Mouse (Mus musculus) embryonic facial prominence, embryonic 15.5 days (tissue): Measurements from ENCODE around the gene Rnaseh2b. TPM values are rescaled to one million over a fixed set of nuclear protein-coding genes. Genes with fewer than 3 reads are reported as not detected.
A peak's percentile ranks its signal among the peaks of the same experiment; 100 is the strongest.

Experiments
- ATAC-seq: fragments of 200-750 bp; cut with Nextera tagmentation; 2 replicates; pipeline ENCODE4 v1.8.0; 2017; ENCODE audit warnings: low read depth, moderate TSS enrichment; ENCODE audit not compliant: insufficient number of reproducible peaks, low FRiP score, low TSS enrichment
- H3K27ac ChIP-seq: fragments of 300-500 bp; sonication (generic); replicated peaks from 2 replicates; pipeline ENCODE4 v1.5.1; 2015; ENCODE audit warnings: mild to moderate bottlenecking, inconsistent platforms
- H3K27me3 ChIP-seq: fragments of 300-500 bp; sonication (generic); 2 replicates; pipeline ENCODE4 v1.6.1; 2015; ENCODE audit warnings: inconsistent platforms
- H3K36me3 ChIP-seq: fragments of 300-500 bp; sonication (generic); 2 replicates; pipeline ENCODE4 v1.6.1; 2015; ENCODE audit warnings: mild to moderate bottlenecking, inconsistent platforms
- H3K4me1 ChIP-seq: fragments of 300-500 bp; sonication (generic); 2 replicates; pipeline ENCODE4 v1.6.1; 2015; ENCODE audit warnings: inconsistent platforms
- H3K4me2 ChIP-seq: fragments of 300-500 bp; sonication (generic); replicated peaks from 2 replicates; pipeline ENCODE4 v1.6.1; 2015; ENCODE audit warnings: mild to moderate bottlenecking, inconsistent platforms
- H3K4me3 ChIP-seq: fragments of 300-500 bp; sonication (generic); replicated peaks from 2 replicates; pipeline ENCODE4 v1.5.1; 2015; ENCODE audit warnings: mild to moderate bottlenecking, inconsistent platforms
- H3K9ac ChIP-seq: fragments of 300-500 bp; sonication (generic); 2 replicates; pipeline ENCODE4 v1.6.1; 2015; ENCODE audit warnings: inconsistent platforms
- H3K9me3 ChIP-seq: fragments of 300-500 bp; sonication (generic); replicated peaks from 2 replicates; pipeline ENCODE4 v1.6.1; 2016; ENCODE audit warnings: inconsistent platforms
- WGBS: fragments of 180-500 bp; shearing (Covaris S2); methylation state at CpG from one replicate; pipeline ENCODE4 v1.1.7; 2015; 5-methylcytosine and 5-hydroxymethylcytosine counted together
- polyA plus RNA-seq: library from polyadenylated mRNA; unstranded; fragments of >200 nt; fragmentation: Nextera tagmentation; extraction: Ambion mirVana; gene quantifications from 2 replicates; pipeline ENCODE4 v1.2.1, GENCODE M21; 2015

Rnaseh2b gene
- polyA plus RNA-seq, 1 experiment from 2014 or later: 48.9 TPM

DNA sequence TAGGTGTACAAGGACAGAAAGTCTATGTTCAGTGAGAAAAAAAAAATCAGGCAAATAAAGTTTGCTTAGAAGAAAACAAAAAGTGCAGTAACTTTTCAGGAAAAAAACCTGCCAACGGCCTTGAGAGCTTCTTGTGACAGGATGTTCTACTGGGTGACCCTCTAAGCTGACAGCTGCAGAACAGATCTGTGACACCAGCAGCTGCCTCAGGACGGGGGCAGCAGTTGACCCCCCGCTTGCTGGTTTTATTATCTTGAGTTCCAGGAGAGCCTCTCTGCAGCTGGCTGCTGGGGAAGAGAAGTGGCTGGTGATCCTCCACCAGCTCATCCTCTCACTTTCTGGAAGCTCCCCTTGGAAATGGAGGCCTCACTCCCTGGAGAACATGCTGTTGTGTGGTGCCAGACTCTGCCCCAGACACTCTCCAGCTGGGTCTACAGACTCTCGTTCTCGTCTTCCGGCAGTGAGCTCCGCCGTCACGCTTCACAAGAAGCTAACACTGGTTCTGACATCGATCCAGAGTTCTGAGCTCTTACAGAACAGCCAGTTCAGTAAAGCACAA lies 33.3 kb upstream of the Rnaseh2b start:
- Histone ChIP-seq H3K27ac (peak overlapping the region; percentile 69), H3K4me2 (no peak overlapping the region), H3K9me3 (no peaks in the 10 kb centered on the region), H3K4me3 (no peak overlapping the region), H3K9ac (no peak overlapping the region), H3K4me1 (peaks cover 15% of the 10 kb centered on the region), H3K36me3 (no peaks in the 10 kb centered on the region), H3K27me3 (no peaks in the 10 kb centered on the region)
- 36% methylated on average over 10 of the region's 10 CpGs for WGBS
- peak; percentile 34 for ATAC-seq

DNA sequence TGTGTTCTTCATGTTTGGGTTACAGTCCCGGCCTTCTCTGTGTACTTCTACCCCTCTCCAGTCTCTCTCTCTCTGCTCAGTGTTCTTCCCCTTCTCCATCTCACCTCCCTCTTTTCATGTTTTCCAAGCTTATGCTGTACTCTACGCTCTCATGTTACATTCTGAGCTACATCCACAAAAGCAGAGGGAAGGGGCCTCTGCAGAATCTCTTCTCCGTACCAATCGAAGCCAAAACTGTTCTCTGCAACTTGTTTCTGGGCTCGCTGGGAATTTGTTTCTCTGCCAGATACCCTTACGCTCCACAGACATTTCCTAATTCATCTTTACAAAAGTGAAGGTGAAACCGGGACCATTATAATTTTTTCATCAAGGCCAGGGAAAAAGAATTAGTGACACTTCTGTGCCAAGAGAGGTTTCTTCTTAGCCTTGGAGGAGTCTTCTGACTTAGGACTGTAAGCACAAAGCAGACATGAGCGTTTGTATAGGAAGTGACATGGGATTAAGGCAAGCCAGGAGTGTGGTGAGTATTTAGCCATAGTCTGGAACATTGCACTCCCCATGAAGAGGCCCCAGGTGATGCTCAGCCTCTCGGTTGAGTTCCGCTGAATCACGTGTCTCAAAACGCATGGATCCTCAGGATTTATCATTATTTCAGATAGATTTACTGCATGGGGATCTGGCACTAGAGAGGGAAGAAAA lies 21.5 kb upstream of the Rnaseh2b start:
- H3K27ac ChIP-seq: peak overlapping the region; percentile 85

GRCm38 (mm10) chr14:62273604-62274003 lies 18.8 kb upstream of the Rnaseh2b start:
- no peaks in the 10 kb centered on the region for H3K36me3 ChIP-seq
- no peak overlapping the region for H3K4me3 ChIP-seq
- WGBS: 86% methylated on average over 3 of the region's 3 CpGs
- H3K9ac ChIP-seq: no peak overlapping the region
- H3K9me3 ChIP-seq: no peaks in the 10 kb centered on the region
- no peak overlapping the region for H3K27ac ChIP-seq
- no peak for ATAC-seq
- 0 out of 2 replicates have a peak, but pooled peaks cover 10% of the 10 kb centered on the region for H3K4me1 ChIP-seq
- H3K4me2 ChIP-seq: no peak overlapping the region
- no peaks in the 10 kb centered on the region for H3K27me3 ChIP-seq

More for the DNA sequence above, 21.5 kb upstream of the Rnaseh2b start:
- 55% methylated on average over 12 of the region's 12 CpGs for WGBS
- Histone ChIP-seq H3K4me1 (0 out of 2 replicates have a peak, but pooled peaks cover 7% of the 10 kb centered on the region), H3K4me3 (no peak overlapping the region), H3K36me3 (no peaks in the 10 kb centered on the region), H3K4me2 (0 out of 2 replicates have a peak overlapping the region, but pooled peaks have one; percentile 0), H3K27me3 (no peaks in the 10 kb centered on the region), H3K9me3 (no peaks in the 10 kb centered on the region), H3K9ac (no peak overlapping the region)
- ATAC-seq: peak; percentile 87

DNA sequence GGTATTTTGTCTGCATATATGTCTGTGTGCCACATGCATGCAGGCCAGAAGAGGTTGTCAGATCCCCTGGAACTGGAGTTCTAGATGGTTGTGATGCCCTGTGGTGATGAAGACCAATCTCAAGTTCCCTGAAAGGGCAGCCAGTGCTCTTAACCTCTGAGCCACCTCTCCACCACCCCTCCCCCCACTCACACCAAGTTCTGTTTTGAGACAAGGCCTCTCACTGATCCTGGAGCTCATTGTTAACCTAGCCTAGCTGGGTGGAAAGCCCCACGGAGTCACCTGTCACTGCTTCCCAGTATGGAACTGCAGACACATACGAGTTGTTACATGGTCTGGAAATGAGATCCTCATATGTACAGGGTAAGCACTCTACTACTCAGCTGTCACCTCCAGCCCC lies 9.4 kb upstream of the Rnaseh2b start:
- no peak for ATAC-seq
- H3K4me2 ChIP-seq: no peak overlapping the region

GRCm38 (mm10) chr14:62288731-62289130 lies 3.7 kb upstream of the Rnaseh2b start:
- no peak overlapping the region for H3K4me3 ChIP-seq
- no peaks in the 10 kb centered on the region for H3K9me3 ChIP-seq
- H3K9ac ChIP-seq: no peak overlapping the region
- H3K4me1 ChIP-seq: peaks cover 14% of the 10 kb centered on the region
- WGBS: 89% methylated on average over 3 of the region's 3 CpGs
- H3K27me3 ChIP-seq: no peaks in the 10 kb centered on the region
- H3K36me3 ChIP-seq: no peaks in the 10 kb centered on the region
- no peak overlapping the region for H3K4me2 ChIP-seq
- no peak for ATAC-seq
- H3K27ac ChIP-seq: no peak overlapping the region

More for the DNA sequence above, 9.4 kb upstream of the Rnaseh2b start:
- Histone ChIP-seq H3K9me3 (no peaks in the 10 kb centered on the region), H3K4me1 (no peaks in the 10 kb centered on the region), H3K9ac (no peak overlapping the region), H3K36me3 (no peaks in the 10 kb centered on the region), H3K27me3 (no peaks in the 10 kb centered on the region), H3K27ac (no peak overlapping the region), H3K4me3 (no peak overlapping the region)
- WGBS: 77% methylated on average over 2 of the region's 2 CpGs

GRCm38 (mm10) chr14:62291406-62291987 lies 892 bp upstream of the Rnaseh2b start:
- H3K36me3 ChIP-seq: no peaks in the 10 kb centered on the region
- H3K9me3 ChIP-seq: no peaks in the 10 kb centered on the region
- WGBS: 85% methylated on average over 1 of the region's 1 CpGs
- no peak overlapping the region for H3K27ac ChIP-seq
- no peak overlapping the region for H3K9ac ChIP-seq
- ATAC-seq: no peak
- H3K4me2 ChIP-seq: no peak overlapping the region
- H3K27me3 ChIP-seq: no peaks in the 10 kb centered on the region
- H3K4me3 ChIP-seq: no peak overlapping the region
- peaks cover 14% of the 10 kb centered on the region for H3K4me1 ChIP-seq

DNA sequence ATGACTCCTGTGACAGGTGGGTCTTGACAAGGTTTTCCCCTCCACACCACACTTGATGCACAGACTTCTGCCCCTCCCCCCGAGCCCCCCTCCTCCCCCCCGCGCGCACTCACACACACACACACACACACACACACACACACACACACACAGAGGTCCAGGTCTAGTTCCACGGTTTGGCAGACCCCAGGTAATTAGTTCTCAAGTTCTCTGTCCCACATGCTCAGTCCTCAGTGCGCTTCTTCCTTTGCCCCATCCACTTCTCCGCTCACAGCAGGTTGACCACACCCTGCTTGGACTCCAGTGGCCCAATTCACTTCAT lies 262 bp upstream of the Rnaseh2b start:
- ATAC-seq: no peak
- H3K9me3 ChIP-seq: no peaks in the 10 kb centered on the region
- H3K4me1 ChIP-seq: peaks cover 14% of the 10 kb centered on the region
- no peaks in the 10 kb centered on the region for H3K36me3 ChIP-seq
- H3K27me3 ChIP-seq: no peaks in the 10 kb centered on the region
- WGBS: 40% methylated on average over 7 of the region's 7 CpGs
- peak overlapping the region; percentile 43 for H3K4me3 ChIP-seq
- H3K27ac ChIP-seq: no peak overlapping the region
- no peak overlapping the region for H3K9ac ChIP-seq
- peak overlapping the region; percentile 99 for H3K4me2 ChIP-seq

GRCm38 (mm10) chr14:62298808-62299207 lies 6.4 kb downstream of the Rnaseh2b start:
- WGBS: 82% methylated on average over 1 of the region's 1 CpGs
- H3K27ac ChIP-seq: no peak overlapping the region
- no peaks in the 10 kb centered on the region for H3K27me3 ChIP-seq
- H3K9me3 ChIP-seq: no peaks in the 10 kb centered on the region
- no peaks in the 10 kb centered on the region for H3K4me1 ChIP-seq
- no peak for ATAC-seq
- no peaks in the 10 kb centered on the region for H3K36me3 ChIP-seq
- no peak overlapping the region for H3K4me3 ChIP-seq
- H3K4me2 ChIP-seq: no peak overlapping the region
- H3K9ac ChIP-seq: no peak overlapping the region

- 73% methylated on average over 3 of the region's 3 CpGs for WGBS
- no peak overlapping the region for H3K4me3 ChIP-seq
- H3K36me3 ChIP-seq: no peaks in the 10 kb centered on the region
- no peaks in the 10 kb centered on the region for H3K27me3 ChIP-seq
- no peak overlapping the region for H3K4me2 ChIP-seq
- H3K27ac ChIP-seq: no peak overlapping the region
- no peak overlapping the region for H3K9ac ChIP-seq
- H3K4me1 ChIP-seq: no peaks in the 10 kb centered on the region
- no peak for ATAC-seq
- no peaks in the 10 kb centered on the region for H3K9me3 ChIP-seq
These were observed 7.6 kb downstream of the Rnaseh2b start for GRCm38 (mm10) chr14:62300031-62300430.

DNA sequence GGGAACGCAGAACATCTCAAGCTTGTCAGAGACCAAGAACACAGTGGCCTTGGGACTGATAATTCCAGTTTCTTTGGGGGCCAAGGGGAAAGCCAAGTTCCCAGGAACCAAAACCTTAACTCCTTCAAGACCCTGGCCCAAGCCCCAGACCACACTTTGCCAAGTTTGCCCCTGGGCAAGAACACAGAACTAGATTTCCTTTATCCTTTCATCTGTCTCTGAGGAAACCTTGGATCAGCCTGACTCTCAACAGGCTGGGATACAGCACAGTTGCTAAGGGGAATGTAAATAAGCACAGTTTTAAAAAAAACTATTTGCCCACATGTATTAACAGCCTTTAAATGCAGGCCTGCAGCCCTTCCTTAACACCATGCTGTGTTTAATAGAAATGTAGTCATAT lies 15.2 kb downstream of the Rnaseh2b start:
- no peak for ATAC-seq
- Histone ChIP-seq H3K4me3 (no peak overlapping the region), H3K27ac (0 out of 2 replicates have a peak overlapping the region, but pooled peaks have one; percentile 8), H3K4me1 (no peaks in the 10 kb centered on the region), H3K36me3 (no peaks in the 10 kb centered on the region), H3K9ac (no peak overlapping the region), H3K4me2 (no peak overlapping the region), H3K27me3 (no peaks in the 10 kb centered on the region), H3K9me3 (no peaks in the 10 kb centered on the region)
- 78% methylated on average over 1 of the region's 1 CpGs for WGBS

GRCm38 (mm10) chr14:62309026-62309425 lies 16.6 kb downstream of the Rnaseh2b start:
- no peak overlapping the region for H3K4me3 ChIP-seq
- no peaks in the 10 kb centered on the region for H3K36me3 ChIP-seq
- H3K27me3 ChIP-seq: no peaks in the 10 kb centered on the region
- no peaks in the 10 kb centered on the region for H3K4me1 ChIP-seq
- no peak overlapping the region for H3K9ac ChIP-seq
- no peak for ATAC-seq
- H3K9me3 ChIP-seq: no peaks in the 10 kb centered on the region
- H3K4me2 ChIP-seq: no peak overlapping the region
- no peak overlapping the region for H3K27ac ChIP-seq
- 47% methylated on average over 2 of the region's 2 CpGs for WGBS
